Mouse (Mus musculus): ENCODE data around the gene Ano2. TPM values are rescaled to one million over a fixed set of nuclear protein-coding genes. Genes with fewer than 3 reads are reported as not detected.

Ano2 gene
- polyA plus RNA-seq, 1 experiment, result not detected

GRCm38 (mm10) chr6:125973551-125973950 lies 283.3 kb downstream of the Ano2 start:
- Histone ChIP-seq H3K79me2 (ENCODE audit: control insufficient read depth, insufficient read depth) (no peaks in the 10 kb centered on the region), H3K27me3 (ENCODE audit: control insufficient read depth, insufficient read depth, insufficient read length) (no peaks in the 10 kb centered on the region), H3K79me3 (ENCODE audit: low read depth) (no peaks in the 10 kb centered on the region), H3K4me3 (ENCODE audit: insufficient read depth, poor library complexity, severe bottlenecking) (no peak overlapping the region), H3ac (ENCODE audit: control insufficient read depth, insufficient read length, low read depth) (no peak overlapping the region), H3K36me3 (ENCODE audit: control insufficient read depth, insufficient read depth) (no peaks in the 10 kb centered on the region)
- TF ChIP-seq FOSL1 (IDR thresholded peaks at IDR 0.05; ENCODE audit: insufficient read depth, low read length, poor library complexity, severe bottlenecking) (no peak), MYOG (IDR thresholded peaks at IDR 0.05; ENCODE audit: control insufficient read depth, extremely low read depth, insufficient read length) (no peak), MYOD1 (IDR thresholded peaks at IDR 0.05; ENCODE audit: control insufficient read depth, insufficient read length, low read depth) (no peak), CEBPB (IDR thresholded peaks at IDR 0.05; ENCODE audit: low read depth) (no peak), MAX (IDR thresholded peaks at IDR 0.05) (no peak), USF1 (IDR thresholded peaks at IDR 0.05; ENCODE audit: low read depth) (no peak), CTCF (IDR thresholded peaks at IDR 0.05; ENCODE audit: control insufficient read depth, insufficient read depth, insufficient read length) (no peak)

GRCm38 (mm10) chr6:125975788-125976465 lies 285.7 kb downstream of the Ano2 start:
- Histone ChIP-seq H3K79me3 (ENCODE audit: low read depth) (no peaks in the 10 kb centered on the region), H3K27me3 (ENCODE audit: control insufficient read depth, insufficient read depth, insufficient read length) (no peaks in the 10 kb centered on the region), H3K79me2 (ENCODE audit: control insufficient read depth, insufficient read depth) (no peaks in the 10 kb centered on the region), H3K4me3 (ENCODE audit: insufficient read depth, poor library complexity, severe bottlenecking) (no peak overlapping the region), H3K36me3 (ENCODE audit: control insufficient read depth, insufficient read depth) (no peaks in the 10 kb centered on the region), H3ac (ENCODE audit: control insufficient read depth, insufficient read length, low read depth) (no peak overlapping the region)
- TF ChIP-seq FOSL1 (IDR thresholded peaks at IDR 0.05; ENCODE audit: insufficient read depth, low read length, poor library complexity, severe bottlenecking) (no peak), USF1 (IDR thresholded peaks at IDR 0.05; ENCODE audit: low read depth) (no peak), MYOD1 (IDR thresholded peaks at IDR 0.05; ENCODE audit: control insufficient read depth, insufficient read length, low read depth) (no peak), MYOG (IDR thresholded peaks at IDR 0.05; ENCODE audit: control insufficient read depth, extremely low read depth, insufficient read length) (no peak), CEBPB (IDR thresholded peaks at IDR 0.05; ENCODE audit: low read depth) (no peak), MAX (IDR thresholded peaks at IDR 0.05) (no peak), CTCF (IDR thresholded peaks at IDR 0.05; ENCODE audit: control insufficient read depth, insufficient read depth, insufficient read length) (no peak)

- Histone ChIP-seq H3K79me2 (ENCODE audit: control insufficient read depth, insufficient read depth) (no peaks in the 10 kb centered on the region), H3ac (ENCODE audit: control insufficient read depth, insufficient read length, low read depth) (no peak overlapping the region), H3K4me3 (ENCODE audit: insufficient read depth, poor library complexity, severe bottlenecking) (no peak overlapping the region), H3K27me3 (ENCODE audit: control insufficient read depth, insufficient read depth, insufficient read length) (no peaks in the 10 kb centered on the region), H3K79me3 (ENCODE audit: low read depth) (no peaks in the 10 kb centered on the region), H3K36me3 (ENCODE audit: control insufficient read depth, insufficient read depth) (no peaks in the 10 kb centered on the region)
- TF ChIP-seq MYOD1 (IDR thresholded peaks at IDR 0.05; ENCODE audit: control insufficient read depth, insufficient read length, low read depth) (no peak), MYOG (IDR thresholded peaks at IDR 0.05; ENCODE audit: control insufficient read depth, extremely low read depth, insufficient read length) (no peak), USF1 (IDR thresholded peaks at IDR 0.05; ENCODE audit: low read depth) (no peak), CEBPB (IDR thresholded peaks at IDR 0.05; ENCODE audit: low read depth) (no peak), FOSL1 (IDR thresholded peaks at IDR 0.05; ENCODE audit: insufficient read depth, low read length, poor library complexity, severe bottlenecking) (no peak), CTCF (IDR thresholded peaks at IDR 0.05; ENCODE audit: control insufficient read depth, insufficient read depth, insufficient read length) (no peak), MAX (IDR thresholded peaks at IDR 0.05) (no peak)
Observed at GRCm38 (mm10) chr6:125979601-125980000, 289.4 kb downstream of the Ano2 start.

- TF ChIP-seq USF1 (IDR thresholded peaks at IDR 0.05; ENCODE audit: low read depth), result no peak
- TF ChIP-seq MYOD1 (IDR thresholded peaks at IDR 0.05; ENCODE audit: control insufficient read depth, insufficient read length, low read depth), result no peak
- no peak for TF ChIP-seq MYOG (IDR thresholded peaks at IDR 0.05; ENCODE audit: control insufficient read depth, extremely low read depth, insufficient read length)
- no peak for TF ChIP-seq FOSL1 (IDR thresholded peaks at IDR 0.05; ENCODE audit: insufficient read depth, low read length, poor library complexity, severe bottlenecking)
- TF ChIP-seq CTCF (IDR thresholded peaks at IDR 0.05; ENCODE audit: control insufficient read depth, insufficient read depth, insufficient read length), result no peak
- TF ChIP-seq MAX (IDR thresholded peaks at IDR 0.05), result no peak
- TF ChIP-seq CEBPB (IDR thresholded peaks at IDR 0.05; ENCODE audit: low read depth), result no peak
- Histone ChIP-seq H3K79me2 (ENCODE audit: control insufficient read depth, insufficient read depth) (no peaks in the 10 kb centered on the region), H3K79me3 (ENCODE audit: low read depth) (no peaks in the 10 kb centered on the region), H3K4me3 (ENCODE audit: insufficient read depth, poor library complexity, severe bottlenecking) (no peak overlapping the region), H3K27me3 (ENCODE audit: control insufficient read depth, insufficient read depth, insufficient read length) (no peaks in the 10 kb centered on the region), H3ac (ENCODE audit: control insufficient read depth, insufficient read length, low read depth) (no peak overlapping the region), H3K36me3 (ENCODE audit: control insufficient read depth, insufficient read depth) (no peaks in the 10 kb centered on the region)
Observed at GRCm38 (mm10) chr6:125984050-125984449, 293.8 kb downstream of the Ano2 start.

GRCm38 (mm10) chr6:125992731-125993130 lies 302.5 kb downstream of the Ano2 start:
- no peak overlapping the region for H3K4me3 ChIP-seq (ENCODE audit: insufficient read depth, poor library complexity, severe bottlenecking)

More at GRCm38 (mm10) chr6:125992731-125993130, 302.5 kb downstream of the Ano2 start:
- Histone ChIP-seq H3K27me3 (ENCODE audit: control insufficient read depth, insufficient read depth, insufficient read length) (no peaks in the 10 kb centered on the region), H3K79me2 (ENCODE audit: control insufficient read depth, insufficient read depth) (no peaks in the 10 kb centered on the region), H3ac (ENCODE audit: control insufficient read depth, insufficient read length, low read depth) (no peak overlapping the region), H3K36me3 (ENCODE audit: control insufficient read depth, insufficient read depth) (no peaks in the 10 kb centered on the region), H3K79me3 (ENCODE audit: low read depth) (no peaks in the 10 kb centered on the region)
- no peak for TF ChIP-seq MAX (IDR thresholded peaks at IDR 0.05)
- no peak for TF ChIP-seq USF1 (IDR thresholded peaks at IDR 0.05; ENCODE audit: low read depth)
- TF ChIP-seq MYOG (IDR thresholded peaks at IDR 0.05; ENCODE audit: control insufficient read depth, extremely low read depth, insufficient read length), result no peak
- TF ChIP-seq CEBPB (IDR thresholded peaks at IDR 0.05; ENCODE audit: low read depth), result no peak
- TF ChIP-seq FOSL1 (IDR thresholded peaks at IDR 0.05; ENCODE audit: insufficient read depth, low read length, poor library complexity, severe bottlenecking), result no peak
- no peak for TF ChIP-seq CTCF (IDR thresholded peaks at IDR 0.05; ENCODE audit: control insufficient read depth, insufficient read depth, insufficient read length)

Data from C2C12 (cell line).